Mouse (Mus musculus) forebrain, embryonic 11.5 days (tissue): ENCODE results near the gene Pdha2. TPM values are rescaled to one million over a fixed set of nuclear protein-coding genes. Genes with fewer than 3 reads are reported as not detected.

Source experiments
- ATAC-seq: fragments of 200-750 bp; cut with Nextera tagmentation; replicated peaks from 2 replicates; pipeline ENCODE4 v1.8.0; 2017; ENCODE audit warnings: moderate TSS enrichment; ENCODE audit not compliant: low FRiP score
- DNase-seq: peaks from one replicate; pipeline ENCODE4 v3.0.0-alpha.2; 2017; ENCODE audit warnings: low spot score
- H3K27ac ChIP-seq: fragments of 300-500 bp; sonication (generic); 2 replicates; pipeline ENCODE4 v1.5.1; 2014; ENCODE audit warnings: low read depth, low read length
- H3K27me3 ChIP-seq: fragments of 300-500 bp; sonication (generic); 2 replicates; pipeline ENCODE4 v1.6.1; 2014; ENCODE audit warnings: mild to moderate bottlenecking, low read length, mixed read lengths; ENCODE audit not compliant: control insufficient read depth, insufficient read depth
- H3K36me3 ChIP-seq: fragments of 300-500 bp; sonication (generic); 2 replicates; pipeline ENCODE4 v1.6.1; 2014; ENCODE audit warnings: mild to moderate bottlenecking, low read length, moderate library complexity, mixed read lengths; ENCODE audit not compliant: control insufficient read depth, insufficient read depth
- H3K4me1 ChIP-seq: fragments of 300-500 bp; sonication (generic); replicated peaks from 2 replicates; pipeline ENCODE4 v1.6.1; 2014; ENCODE audit warnings: low read length, mixed read lengths; ENCODE audit not compliant: control insufficient read depth, insufficient read depth
- H3K4me2 ChIP-seq: fragments of 300-500 bp; sonication (generic); 2 replicates; pipeline ENCODE4 v1.6.1; 2014; ENCODE audit warnings: low read depth, mild to moderate bottlenecking, low read length, moderate library complexity, mixed read lengths; ENCODE audit not compliant: severe bottlenecking
- H3K4me3 ChIP-seq: fragments of 300-500 bp; sonication (generic); 2 replicates; pipeline ENCODE4 v1.5.1; 2014; ENCODE audit warnings: low read depth, low read length
- H3K9ac ChIP-seq: fragments of 300-500 bp; sonication (generic); 2 replicates; pipeline ENCODE4 v1.6.1; 2014; ENCODE audit warnings: low read length
- H3K9me3 ChIP-seq: fragments of 300-500 bp; sonication (generic); 2 replicates; pipeline ENCODE4 v1.6.1; 2016; ENCODE audit warnings: low read length, mixed read lengths; ENCODE audit not compliant: control insufficient read depth
- WGBS: fragments of 180-500 bp; shearing (Covaris S2); extraction: QIAGEN DNeasy Blood & Tissue Kit; methylation state at CpG from one replicate; pipeline ENCODE4 v1.1.7; 2014; 5-methylcytosine and 5-hydroxymethylcytosine counted together
- polyA plus RNA-seq: library from polyadenylated mRNA; unstranded; fragments of >200 nt; fragmentation: Nextera tagmentation; extraction: Ambion mirVana; gene quantifications from 2 replicates; pipeline ENCODE4 v1.2.1, GENCODE M21; 2014

Gene Pdha2
- polyA plus RNA-seq, 1 experiment from 2014 or later, result not detected

- no peak for DNase-seq
- Histone ChIP-seq H3K9me3 (no peaks in the 10 kb centered on the region; the same call in 1 of the 2 replicates), H3K4me2 (no peak overlapping the region), H3K36me3 (no peaks in the 10 kb centered on the region), H3K4me3 (no peak overlapping the region), H3K9ac (no peak overlapping the region), H3K27ac (no peak overlapping the region), H3K27me3 (no peaks in the 10 kb centered on the region), H3K4me1 (no peaks in the 10 kb centered on the region)
- ATAC-seq, result no peak
- WGBS, result 72% methylated on average over 6 of the region's 6 CpGs
Measured at GRCm38 (mm10) chr3:141216237-141216636, 4.1 kb upstream of the Pdha2 start.

DNA sequence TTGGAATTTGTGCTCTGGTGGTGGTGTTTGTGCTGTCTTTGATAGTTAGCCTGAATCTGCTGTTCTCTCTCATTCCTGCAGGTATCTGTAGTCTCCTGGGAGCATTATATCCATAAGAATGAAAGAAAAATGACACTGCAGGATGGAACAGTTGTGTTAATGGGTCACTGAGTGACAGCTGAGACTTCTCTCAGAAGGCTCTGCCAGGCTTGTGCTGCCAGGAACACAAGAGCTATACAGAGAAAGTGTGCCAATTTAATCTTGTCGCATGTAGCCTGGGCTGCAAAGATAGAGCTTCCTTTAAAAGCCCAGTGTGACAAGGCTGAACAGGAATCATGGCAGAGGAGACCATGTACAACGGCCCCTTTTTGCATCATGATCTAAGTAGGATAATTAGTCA, 2.6 kb upstream of the Pdha2 start:
- Histone ChIP-seq H3K4me1 (no peaks in the 10 kb centered on the region), H3K9ac (no peak overlapping the region), H3K4me3 (no peak overlapping the region), H3K4me2 (no peak overlapping the region), H3K9me3 (no peaks in the 10 kb centered on the region; the same call in 1 of the 2 replicates), H3K36me3 (no peaks in the 10 kb centered on the region), H3K27me3 (no peaks in the 10 kb centered on the region), H3K27ac (no peak overlapping the region)
- 94% methylated on average over 2 of the region's 2 CpGs for WGBS
- ATAC-seq, result no peak
- DNase-seq, result no peak

- Histone ChIP-seq H3K4me2 (no peak overlapping the region), H3K27me3 (no peaks in the 10 kb centered on the region), H3K36me3 (no peaks in the 10 kb centered on the region), H3K27ac (no peak overlapping the region), H3K9me3 (no peaks in the 10 kb centered on the region; the same call in 1 of the 2 replicates), H3K4me3 (no peak overlapping the region), H3K9ac (no peak overlapping the region), H3K4me1 (no peaks in the 10 kb centered on the region)
- ATAC-seq (no peak), DNase-seq (no peak)
Measured at GRCm38 (mm10) chr3:141214197-141214596, 2.0 kb upstream of the Pdha2 start.

DNA sequence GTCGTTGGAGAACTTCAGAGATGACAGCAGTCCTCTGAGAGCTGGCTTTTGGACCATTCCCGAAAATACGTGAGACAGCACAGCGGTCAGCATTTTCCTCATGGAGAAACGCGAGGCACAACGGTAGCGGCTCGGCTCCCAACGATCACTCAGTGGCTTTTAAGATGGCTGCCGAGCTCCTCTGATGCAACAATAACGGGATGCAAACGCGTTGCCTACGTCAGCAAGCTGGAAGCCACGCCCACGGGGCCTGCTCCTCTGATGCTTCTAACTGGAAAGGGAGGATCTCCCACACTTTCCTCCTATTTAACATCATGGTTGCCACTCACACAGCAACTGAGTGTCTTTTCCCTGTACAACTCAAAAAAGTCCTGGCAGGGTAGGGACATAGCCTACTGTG, 511 bp downstream of the Pdha2 start:
- Histone ChIP-seq H3K36me3 (no peaks in the 10 kb centered on the region), H3K4me1 (no peaks in the 10 kb centered on the region), H3K4me2 (no peak overlapping the region), H3K9me3 (no peaks in the 10 kb centered on the region; the same call in 1 of the 2 replicates), H3K4me3 (no peak overlapping the region), H3K9ac (no peak overlapping the region), H3K27ac (no peak overlapping the region), H3K27me3 (no peaks in the 10 kb centered on the region)
- ATAC-seq (no peak), DNase-seq (no peak)
- WGBS, result 96% methylated on average over 17 of the region's 17 CpGs

DNA sequence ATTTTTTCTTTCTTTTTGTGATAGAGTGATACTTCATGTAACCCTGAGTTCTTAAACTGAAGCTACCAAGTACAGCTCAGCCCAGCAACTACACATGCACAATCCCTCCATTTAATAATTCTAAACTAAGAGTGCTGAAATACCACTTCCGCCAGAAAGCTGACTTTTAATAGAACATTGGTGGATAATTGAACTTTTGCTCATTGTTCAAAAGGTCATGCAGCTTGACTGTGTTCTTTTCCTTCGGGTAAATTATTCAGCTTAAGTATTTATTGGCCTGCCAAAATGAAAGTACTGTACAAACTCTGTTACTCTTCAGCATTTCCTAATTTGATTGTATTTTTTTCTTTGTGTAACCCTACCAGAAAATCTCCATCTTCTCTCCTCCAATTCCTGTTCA, 10.4 kb downstream of the Pdha2 start:
- no peaks in the 10 kb centered on the region for H3K9me3 ChIP-seq
- no peaks in the 10 kb centered on the region for H3K27me3 ChIP-seq
- no peaks in the 10 kb centered on the region for H3K36me3 ChIP-seq
- no peak overlapping the region for H3K27ac ChIP-seq
- no peak overlapping the region for H3K9ac ChIP-seq
- H3K4me2 ChIP-seq, result no peak overlapping the region
- H3K4me3 ChIP-seq, result no peak overlapping the region
- ATAC-seq (no peak), DNase-seq (no peak)
- WGBS, result 88% methylated on average over 2 of the region's 2 CpGs
- no peaks in the 10 kb centered on the region for H3K4me1 ChIP-seq

DNA sequence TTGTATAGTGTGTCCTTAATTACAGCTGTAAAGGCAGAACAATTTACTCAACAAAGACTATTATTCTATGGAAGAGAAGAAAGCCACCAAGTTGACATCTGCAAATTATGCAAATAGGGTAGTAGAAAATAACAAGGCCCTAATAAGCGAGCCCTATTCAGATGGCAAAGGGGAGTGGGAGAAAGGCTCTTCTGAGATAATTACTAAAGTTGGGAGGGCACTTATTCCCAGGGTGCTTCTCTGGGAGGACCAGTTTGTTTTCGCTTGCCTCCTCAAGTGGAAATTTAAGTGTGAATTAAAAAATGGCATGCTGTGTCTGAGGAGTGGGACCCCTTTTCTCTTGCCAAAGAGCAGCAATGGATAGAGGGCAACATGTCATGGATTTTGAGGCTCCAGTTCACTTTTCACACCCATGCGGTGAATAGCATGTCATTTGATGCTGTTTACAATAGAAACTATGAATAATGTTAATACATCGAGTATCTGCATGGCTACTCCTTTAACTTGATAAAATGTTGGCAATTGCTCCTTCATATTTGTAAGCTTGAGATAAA, 14.8 kb downstream of the Pdha2 start:
- no peak overlapping the region for H3K4me3 ChIP-seq
- WGBS, result 31% methylated on average over 4 of the region's 4 CpGs
- no peaks in the 10 kb centered on the region for H3K36me3 ChIP-seq
- no peaks in the 10 kb centered on the region for H3K4me1 ChIP-seq
- H3K9me3 ChIP-seq, result no peaks in the 10 kb centered on the region
- H3K27me3 ChIP-seq, result no peaks in the 10 kb centered on the region
- no peak for DNase-seq
- no peak overlapping the region for H3K9ac ChIP-seq
- ATAC-seq, result peak; percentile 93
- no peak overlapping the region for H3K4me2 ChIP-seq
- no peak overlapping the region for H3K27ac ChIP-seq

DNA sequence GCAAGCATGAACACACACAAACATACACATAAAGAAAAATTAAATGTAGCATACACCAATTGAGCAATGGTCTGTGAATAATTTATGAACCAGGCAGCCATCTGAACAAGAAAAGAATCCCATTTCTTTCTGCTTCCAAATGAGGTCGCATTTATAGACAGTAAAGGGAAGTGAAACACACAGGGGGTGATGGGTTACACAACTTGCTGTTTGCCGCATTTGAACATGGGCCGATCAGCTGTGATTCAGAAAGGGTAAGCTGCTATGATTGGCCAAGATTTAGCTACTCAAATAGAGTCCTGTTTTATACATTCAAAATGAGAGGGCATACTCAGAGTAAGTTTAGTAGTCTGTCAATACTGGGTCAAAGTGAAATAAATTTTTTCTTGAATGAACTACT, 20.5 kb downstream of the Pdha2 start:
- Histone ChIP-seq H3K4me1 (no peaks in the 10 kb centered on the region), H3K9me3 (no peaks in the 10 kb centered on the region), H3K36me3 (no peaks in the 10 kb centered on the region), H3K4me3 (no peak overlapping the region), H3K27me3 (no peaks in the 10 kb centered on the region), H3K4me2 (no peak overlapping the region), H3K27ac (no peak overlapping the region), H3K9ac (no peak overlapping the region)
- WGBS, result 67% methylated on average over 3 of the region's 3 CpGs
- ATAC-seq, result no peak
- DNase-seq, result no peak

DNA sequence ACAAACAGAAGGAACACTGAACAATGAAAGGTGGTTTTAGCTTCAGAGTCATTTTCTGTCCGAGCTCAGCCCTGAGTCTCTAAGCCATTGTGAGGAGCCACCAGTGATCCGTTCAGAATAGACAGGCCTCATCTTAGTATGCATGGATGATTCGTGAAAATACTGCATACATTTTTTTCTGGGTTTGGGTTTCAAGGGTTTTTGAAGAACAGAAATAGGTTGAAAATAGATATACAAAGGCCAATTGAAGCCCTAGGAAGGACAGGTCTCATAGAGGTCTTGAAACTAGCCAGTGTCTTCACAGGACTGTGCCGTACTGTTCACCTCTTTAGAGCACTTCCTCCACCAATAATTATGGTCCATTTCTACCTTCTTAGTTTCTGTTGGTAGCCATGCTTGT, 21.7 kb downstream of the Pdha2 start:
- Histone ChIP-seq H3K9ac (no peak overlapping the region), H3K4me2 (no peak overlapping the region), H3K36me3 (no peaks in the 10 kb centered on the region), H3K27ac (no peak overlapping the region), H3K9me3 (no peaks in the 10 kb centered on the region), H3K27me3 (no peaks in the 10 kb centered on the region), H3K4me3 (no peak overlapping the region), H3K4me1 (no peaks in the 10 kb centered on the region)
- DNase-seq, result no peak
- ATAC-seq, result no peak
- 56% methylated on average over 4 of the region's 4 CpGs for WGBS

- no peak overlapping the region for H3K4me2 ChIP-seq
- H3K36me3 ChIP-seq, result no peaks in the 10 kb centered on the region
- ATAC-seq (no peak), DNase-seq (no peak)
- no peak overlapping the region for H3K9ac ChIP-seq
- no peak overlapping the region for H3K4me3 ChIP-seq
- H3K27ac ChIP-seq, result no peak overlapping the region
- no peaks in the 10 kb centered on the region for H3K27me3 ChIP-seq
- no peaks in the 10 kb centered on the region for H3K9me3 ChIP-seq
- no peaks in the 10 kb centered on the region for H3K4me1 ChIP-seq
Measured at GRCm38 (mm10) chr3:141160986-141161385, 51.2 kb downstream of the Pdha2 start.
